Mouse (Mus musculus): ENCODE results near the gene Acadl. TPM values are rescaled to one million over a fixed set of nuclear protein-coding genes. Genes with fewer than 3 reads are reported as not detected.
A peak's percentile ranks its signal among the peaks of the same experiment; 100 is the strongest.

Gene Acadl
- polyA plus RNA-seq, 1 experiment, result 5.3 TPM

DNA sequence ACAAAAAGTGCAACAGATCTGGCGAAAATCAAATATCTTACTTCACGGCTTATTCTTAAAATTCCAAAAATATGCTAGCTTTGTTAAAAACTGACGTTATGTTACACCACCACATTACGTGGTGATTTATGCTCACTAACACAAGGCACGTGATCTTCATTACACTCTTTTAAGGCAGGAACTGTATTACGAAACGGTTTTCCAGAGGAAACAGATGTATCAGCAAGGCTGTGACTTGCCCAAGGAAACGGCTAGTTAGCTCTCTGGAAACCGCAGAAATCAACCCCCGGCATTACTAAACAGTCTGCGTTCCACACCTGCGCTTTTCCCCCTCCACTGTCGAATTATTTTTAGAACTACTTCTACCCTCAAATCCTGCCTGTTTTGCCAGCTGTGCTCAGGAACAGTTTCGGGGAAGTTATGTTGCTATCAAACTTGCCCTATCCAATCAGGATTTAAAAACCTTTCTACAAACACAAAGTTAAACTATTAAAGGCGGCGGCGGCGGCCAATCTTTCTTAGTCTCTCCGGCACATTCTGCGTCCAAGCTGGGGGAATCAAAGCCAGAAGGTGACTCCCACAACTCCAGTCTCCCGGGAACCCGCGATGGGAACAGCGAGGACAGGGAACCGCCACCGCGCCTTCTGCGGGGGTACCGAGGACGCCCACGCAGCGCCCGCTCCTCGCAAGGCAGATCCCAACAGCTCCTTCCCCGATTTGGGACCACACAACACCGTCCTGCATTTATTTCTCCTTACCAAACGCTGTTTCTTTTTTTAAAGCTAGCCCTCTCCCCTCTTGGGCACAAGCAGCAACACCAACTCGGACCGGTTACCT, 46.9 kb downstream of the Acadl start:
- H3K27ac ChIP-seq (ENCODE audit: control insufficient read depth, insufficient read depth, low read depth, low read length), result peak overlapping the region; percentile 92
- H3K4me3 ChIP-seq (ENCODE audit: control insufficient read depth, low read depth, low read length), result peak overlapping the region; percentile 93
- TF ChIP-seq CTCF (IDR thresholded peaks at IDR 0.05; ENCODE audit: control insufficient read depth, insufficient read depth, insufficient replicate concordance, low read depth, low read length), result no peak
- no peak for TF ChIP-seq POLR2A (IDR thresholded peaks at IDR 0.05; ENCODE audit: control insufficient read depth, low read depth, low read length)
- H3K36me3 ChIP-seq (ENCODE audit: control insufficient read depth, insufficient read depth, low read length), result no peaks in the 10 kb centered on the region
- H3K4me1 ChIP-seq (ENCODE audit: control insufficient read depth, insufficient read depth, low read length), result peaks cover 6% of the 10 kb centered on the region; the same call in 1 of the 2 replicates
- H3K27me3 ChIP-seq (ENCODE audit: control insufficient read depth, insufficient read depth, low read length), result no peaks in the 10 kb centered on the region

- H3K4me3 ChIP-seq (ENCODE audit: control insufficient read depth, low read depth, low read length), result peak overlapping the region; percentile 26; the same call in 1 of the 2 replicates
- no peak overlapping the region for H3K27ac ChIP-seq (ENCODE audit: control insufficient read depth, insufficient read depth, low read depth, low read length)
- H3K36me3 ChIP-seq (ENCODE audit: control insufficient read depth, insufficient read depth, low read length), result no peaks in the 10 kb centered on the region
- TF ChIP-seq POLR2A (IDR thresholded peaks at IDR 0.05; ENCODE audit: control insufficient read depth, low read depth, low read length) (no peak), CTCF (IDR thresholded peaks at IDR 0.05; ENCODE audit: control insufficient read depth, insufficient read depth, insufficient replicate concordance, low read depth, low read length) (no peak)
- H3K27me3 ChIP-seq (ENCODE audit: control insufficient read depth, insufficient read depth, low read length), result no peaks in the 10 kb centered on the region
- peaks cover 6% of the 10 kb centered on the region; the same call in 1 of the 2 replicates for H3K4me1 ChIP-seq (ENCODE audit: control insufficient read depth, insufficient read depth, low read length)
Measured at GRCm38 (mm10) chr1:66814756-66815155, 48.3 kb downstream of the Acadl start.

- Histone ChIP-seq H3K4me3 (ENCODE audit: control insufficient read depth, low read depth, low read length) (no peak overlapping the region), H3K27ac (ENCODE audit: control insufficient read depth, insufficient read depth, low read depth, low read length) (no peak overlapping the region), H3K4me1 (ENCODE audit: control insufficient read depth, insufficient read depth, low read length) (peaks cover 4% of the 10 kb centered on the region; the same call in 1 of the 2 replicates), H3K36me3 (ENCODE audit: control insufficient read depth, insufficient read depth, low read length) (no peaks in the 10 kb centered on the region), H3K27me3 (ENCODE audit: control insufficient read depth, insufficient read depth, low read length) (no peaks in the 10 kb centered on the region)
- TF ChIP-seq CTCF (IDR thresholded peaks at IDR 0.05; ENCODE audit: control insufficient read depth, insufficient read depth, insufficient replicate concordance, low read depth, low read length), result no peak
- no peak for TF ChIP-seq POLR2A (IDR thresholded peaks at IDR 0.05; ENCODE audit: control insufficient read depth, low read depth, low read length)
Measured at GRCm38 (mm10) chr1:66813191-66813590, 49.9 kb downstream of the Acadl start.

- no peak overlapping the region for H3K4me3 ChIP-seq (ENCODE audit: control insufficient read depth, low read depth, low read length)
- TF ChIP-seq CTCF (IDR thresholded peaks at IDR 0.05; ENCODE audit: control insufficient read depth, insufficient read depth, insufficient replicate concordance, low read depth, low read length), result no peak
- no peak for TF ChIP-seq POLR2A (IDR thresholded peaks at IDR 0.05; ENCODE audit: control insufficient read depth, low read depth, low read length)
- H3K36me3 ChIP-seq (ENCODE audit: control insufficient read depth, insufficient read depth, low read length), result no peaks in the 10 kb centered on the region; the same call in 1 of the 2 replicates
- H3K4me1 ChIP-seq (ENCODE audit: control insufficient read depth, insufficient read depth, low read length), result no peaks in the 10 kb centered on the region
- H3K27ac ChIP-seq (ENCODE audit: control insufficient read depth, insufficient read depth, low read depth, low read length), result no peak overlapping the region
- no peaks in the 10 kb centered on the region for H3K27me3 ChIP-seq (ENCODE audit: control insufficient read depth, insufficient read depth, low read length)
Measured at GRCm38 (mm10) chr1:66806821-66807220, 56.3 kb downstream of the Acadl start.

- no peaks in the 10 kb centered on the region for H3K27me3 ChIP-seq (ENCODE audit: control insufficient read depth, insufficient read depth, low read length)
- H3K27ac ChIP-seq (ENCODE audit: control insufficient read depth, insufficient read depth, low read depth, low read length), result no peak overlapping the region
- H3K36me3 ChIP-seq (ENCODE audit: control insufficient read depth, insufficient read depth, low read length), result no peaks in the 10 kb centered on the region; the same call in 1 of the 2 replicates
- no peak for TF ChIP-seq POLR2A (IDR thresholded peaks at IDR 0.05; ENCODE audit: control insufficient read depth, low read depth, low read length)
- TF ChIP-seq CTCF (IDR thresholded peaks at IDR 0.05; ENCODE audit: control insufficient read depth, insufficient read depth, insufficient replicate concordance, low read depth, low read length), result no peak
- no peaks in the 10 kb centered on the region for H3K4me1 ChIP-seq (ENCODE audit: control insufficient read depth, insufficient read depth, low read length)
- H3K4me3 ChIP-seq (ENCODE audit: control insufficient read depth, low read depth, low read length), result no peak overlapping the region
Measured at GRCm38 (mm10) chr1:66805408-66805807, 57.7 kb downstream of the Acadl start.

DNA sequence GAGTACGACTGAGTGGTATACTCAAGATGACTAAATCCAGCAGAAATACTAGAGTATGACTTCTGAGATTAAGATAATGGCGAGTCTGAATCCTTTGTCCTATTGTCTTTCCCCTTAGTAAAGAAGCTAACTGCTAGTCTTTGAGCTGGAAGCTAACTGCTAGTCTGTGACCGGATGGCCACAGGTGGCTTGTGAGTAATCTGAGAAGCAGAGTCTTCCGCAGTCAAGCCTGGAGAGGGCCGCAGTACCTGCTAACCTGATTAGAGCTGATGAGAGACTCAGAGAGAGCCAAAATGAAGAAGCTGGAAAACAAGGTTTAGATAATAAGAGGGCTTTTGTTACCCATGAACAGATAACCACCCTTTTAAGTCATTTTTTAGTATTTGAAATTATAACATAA, 58.4 kb downstream of the Acadl start:
- H3K4me1 ChIP-seq (ENCODE audit: control insufficient read depth, insufficient read depth, low read length), result no peaks in the 10 kb centered on the region
- no peak overlapping the region for H3K4me3 ChIP-seq (ENCODE audit: control insufficient read depth, low read depth, low read length)
- no peak overlapping the region for H3K27ac ChIP-seq (ENCODE audit: control insufficient read depth, insufficient read depth, low read depth, low read length)
- H3K27me3 ChIP-seq (ENCODE audit: control insufficient read depth, insufficient read depth, low read length), result no peaks in the 10 kb centered on the region
- H3K36me3 ChIP-seq (ENCODE audit: control insufficient read depth, insufficient read depth, low read length), result no peaks in the 10 kb centered on the region; the same call in 1 of the 2 replicates
- TF ChIP-seq CTCF (IDR thresholded peaks at IDR 0.05; ENCODE audit: control insufficient read depth, insufficient read depth, insufficient replicate concordance, low read depth, low read length) (no peak), POLR2A (IDR thresholded peaks at IDR 0.05; ENCODE audit: control insufficient read depth, low read depth, low read length) (no peak)

GRCm38 (mm10) chr1:66797962-66798361, 65.1 kb downstream of the Acadl start:
- H3K4me1 ChIP-seq (ENCODE audit: control insufficient read depth, insufficient read depth, low read length), result no peaks in the 10 kb centered on the region
- no peaks in the 10 kb centered on the region for H3K27me3 ChIP-seq (ENCODE audit: control insufficient read depth, insufficient read depth, low read length)
- no peak overlapping the region for H3K27ac ChIP-seq (ENCODE audit: control insufficient read depth, insufficient read depth, low read depth, low read length)
- H3K4me3 ChIP-seq (ENCODE audit: control insufficient read depth, low read depth, low read length), result no peak overlapping the region
- TF ChIP-seq POLR2A (IDR thresholded peaks at IDR 0.05; ENCODE audit: control insufficient read depth, low read depth, low read length) (no peak), CTCF (IDR thresholded peaks at IDR 0.05; ENCODE audit: control insufficient read depth, insufficient read depth, insufficient replicate concordance, low read depth, low read length) (no peak)
- H3K36me3 ChIP-seq (ENCODE audit: control insufficient read depth, insufficient read depth, low read length), result no peaks in the 10 kb centered on the region; the same call in none of the 2 replicates

Measured in testis, adult 2 months (tissue).